Mouse (Mus musculus) cerebellum, postnatal 25 days (tissue): ENCODE data around the gene Nemp2.
"Not testable (repeated sequence)": the region's sequence is repeated elsewhere in the genome, so short reads cannot be mapped to it uniquely, and the experiment has no call there.

Experiments used
- DNase-seq, 2 experiments: peaks; one replicate each; pipeline ENCODE4 v3.0.0; 2021; ENCODE audit warnings: mixed read lengths in 2 of 2

The Nemp2 gene

GRCm38 (mm10) chr1:52658160-52658559, 27.7 kb downstream of the Nemp2 start:
- DNase-seq, result no peak

- no peak for DNase-seq
These were observed 29.8 kb downstream of the Nemp2 start for GRCm38 (mm10) chr1:52660278-52660677.

- no peak for DNase-seq
These were observed 30.3 kb downstream of the Nemp2 start for GRCm38 (mm10) chr1:52660765-52661164.

- DNase-seq, result no peak
These were observed 32.7 kb downstream of the Nemp2 start for GRCm38 (mm10) chr1:52663228-52663627.

- no peak for DNase-seq
These were observed 38.3 kb downstream of the Nemp2 start for GRCm38 (mm10) chr1:52668743-52669323.

GRCm38 (mm10) chr1:52669931-52670330, 39.4 kb downstream of the Nemp2 start:
- no peak for DNase-seq

- DNase-seq, result no peak
These were observed 45.4 kb downstream of the Nemp2 start for GRCm38 (mm10) chr1:52675561-52676551.

GRCm38 (mm10) chr1:52676621-52677020, 46.1 kb downstream of the Nemp2 start:
- peak; percentile 47 to 78 for DNase-seq

GRCm38 (mm10) chr1:52683550-52683949, 53.0 kb downstream of the Nemp2 start:
- DNase-seq, result no peak

- no peak for DNase-seq
These were observed 57.1 kb downstream of the Nemp2 start for GRCm38 (mm10) chr1:52687636-52688035.

- not testable (repeated sequence) for DNase-seq
These were observed 64.0 kb downstream of the Nemp2 start for GRCm38 (mm10) chr1:52694456-52694855.
